Mouse (Mus musculus): ENCODE results near the gene Tmem97.
A peak's percentile ranks its signal among the peaks of the same experiment; 100 is the strongest.
"Not testable (repeated sequence)": the region's sequence is repeated elsewhere in the genome, so short reads cannot be mapped to it uniquely, and the experiment has no call there.

Tmem97 gene

GRCm38 (mm10) chr11:78549491-78549987 lies 1.0 kb downstream of the Tmem97 start:
- no peak for DNase-seq (ENCODE audit: low spot score)

GRCm38 (mm10) chr11:78547718-78548460 lies 2.7 kb downstream of the Tmem97 start:
- DNase-seq (ENCODE audit: low spot score), result no peak

GRCm38 (mm10) chr11:78545181-78545580 lies 5.4 kb downstream of the Tmem97 start:
- no peak for DNase-seq (ENCODE audit: low spot score)

- DNase-seq (ENCODE audit: low spot score), result no peak
These were observed 6.0 kb downstream of the Tmem97 start for GRCm38 (mm10) chr11:78544449-78545111.

GRCm38 (mm10) chr11:78540358-78540757 lies 10.2 kb downstream of the Tmem97 start:
- DNase-seq (ENCODE audit: low spot score), result no peak

- no peak for DNase-seq (ENCODE audit: low spot score)
These were observed 13.9 kb downstream of the Tmem97 start for GRCm38 (mm10) chr11:78536690-78537084.

DNA sequence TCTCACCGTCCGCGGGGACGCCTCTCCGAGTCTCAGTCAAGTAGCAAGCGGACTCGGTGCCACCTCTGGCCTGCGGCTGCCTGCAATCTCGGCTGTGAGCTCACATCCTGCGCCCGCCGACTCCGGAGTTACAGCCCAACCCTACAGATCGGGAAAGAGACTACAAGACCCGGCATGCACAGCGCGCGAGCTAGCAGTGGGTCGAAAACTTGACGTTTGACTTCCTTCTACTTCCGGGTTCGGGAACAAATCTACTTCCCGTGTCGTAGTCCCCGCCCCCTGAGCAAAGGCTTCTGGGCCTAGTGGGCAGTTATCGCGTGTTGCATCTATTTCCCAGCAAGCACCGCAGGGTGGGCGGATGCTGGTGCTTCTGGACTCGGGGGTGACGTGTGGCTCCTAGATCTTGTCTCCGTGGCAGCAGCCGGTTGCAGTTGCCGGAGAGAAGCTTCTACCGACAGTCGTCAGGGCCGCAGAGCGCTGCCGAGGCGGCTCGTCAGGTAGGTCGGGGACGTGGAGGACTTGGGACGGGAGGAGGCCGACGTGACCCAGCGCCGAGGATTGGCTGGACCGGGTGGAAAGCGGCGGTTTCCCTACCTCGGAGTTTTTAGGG lies 14.4 kb downstream of the Tmem97 start, which contains the start of the genes Tnfaip1 and Ift20:
Tnfaip1 (minus strand) TSS at position 253 of the 610 bp plus-strand sequence.
Ift20 (plus strand) TSS at position 282 of the 610 bp plus-strand sequence.
- DNase-seq (ENCODE audit: low spot score), result peak; percentile 97

DNA sequence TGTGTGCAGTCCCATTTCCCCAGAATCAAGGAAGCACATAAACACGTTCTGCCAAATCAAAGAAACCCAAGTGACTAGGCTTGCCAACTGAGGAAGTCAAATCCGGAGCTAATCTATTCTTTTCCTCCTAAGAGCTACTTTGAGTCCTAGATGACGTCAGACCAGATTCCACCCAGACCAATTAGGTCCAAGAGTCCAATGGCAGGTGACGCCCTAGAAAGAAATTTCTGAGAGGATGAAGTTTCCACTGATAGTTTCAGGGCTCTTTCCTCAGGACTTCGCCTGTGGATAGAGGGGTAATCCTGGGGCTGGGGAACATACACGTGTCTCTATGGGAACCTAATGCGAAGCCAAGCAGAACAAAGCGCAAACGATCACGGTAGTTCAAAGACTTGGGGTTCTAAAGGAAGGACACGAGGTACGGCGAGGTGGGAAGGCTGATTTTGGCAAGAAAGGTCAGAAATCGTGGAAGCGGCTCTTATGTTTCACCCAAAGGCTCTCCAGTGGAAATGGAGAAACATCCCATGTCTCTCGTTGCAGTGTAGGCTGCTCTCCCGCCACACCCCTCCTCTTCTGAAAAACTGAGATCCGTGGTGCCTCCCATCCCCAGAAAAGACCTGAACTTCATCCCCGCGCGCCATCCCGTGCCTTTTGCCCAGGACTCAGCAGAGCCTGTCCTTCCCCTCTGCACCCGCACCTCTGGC lies 15.0 kb downstream of the Tmem97 start:
- DNase-seq (ENCODE audit: low spot score), result no peak

- DNase-seq (ENCODE audit: low spot score), result no peak
These were observed 16.1 kb downstream of the Tmem97 start for GRCm38 (mm10) chr11:78534516-78534915.

DNA sequence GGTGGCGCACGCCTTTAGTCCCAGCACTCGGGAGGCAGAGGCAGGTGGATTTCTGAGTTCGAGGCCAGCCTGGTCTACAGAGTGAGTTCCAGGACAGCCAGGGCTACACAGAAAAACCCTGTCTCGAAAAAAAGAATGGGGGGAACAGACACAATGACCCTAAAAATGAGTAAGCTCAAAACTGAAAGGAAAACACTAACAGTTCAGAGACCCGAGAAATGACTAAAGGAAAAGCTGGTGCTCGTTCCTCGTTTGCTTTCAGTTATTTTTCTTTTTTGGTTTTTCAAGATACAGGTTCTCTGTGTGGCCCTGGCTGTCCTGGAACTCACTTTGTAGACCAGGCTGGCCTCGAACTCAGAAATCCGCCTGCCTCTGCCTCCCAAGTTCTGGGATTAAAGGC lies 19.1 kb downstream of the Tmem97 start:
- not testable (repeated sequence) for DNase-seq (ENCODE audit: low spot score)

DNA sequence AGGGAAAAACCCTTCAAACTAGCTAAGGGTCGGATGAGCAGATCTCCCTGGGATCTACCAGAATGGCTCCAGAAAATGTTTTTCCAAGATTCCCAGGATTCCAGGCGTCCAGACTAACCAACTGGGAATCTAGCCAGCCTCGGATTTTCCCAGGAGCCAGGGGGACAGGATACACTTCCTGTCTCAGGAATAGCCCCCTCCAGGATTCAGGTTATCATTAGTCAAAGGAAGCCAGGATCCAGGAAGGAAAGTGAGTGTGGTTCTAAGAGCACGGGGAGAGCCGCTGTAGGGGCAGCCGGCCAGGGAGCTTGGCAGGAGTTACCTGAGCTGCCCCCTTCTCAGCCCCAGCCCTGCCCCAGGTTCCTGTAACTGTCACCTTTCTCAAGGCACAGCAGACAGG lies 19.5 kb downstream of the Tmem97 start:
- DNase-seq (ENCODE audit: low spot score), result peak; percentile 39

- peak; percentile 40 for DNase-seq (ENCODE audit: low spot score)
These were observed 20.6 kb downstream of the Tmem97 start for GRCm38 (mm10) chr11:78530001-78530400.

- no peak for DNase-seq (ENCODE audit: low spot score)
These were observed 21.9 kb downstream of the Tmem97 start for GRCm38 (mm10) chr11:78528714-78529113.

DNA sequence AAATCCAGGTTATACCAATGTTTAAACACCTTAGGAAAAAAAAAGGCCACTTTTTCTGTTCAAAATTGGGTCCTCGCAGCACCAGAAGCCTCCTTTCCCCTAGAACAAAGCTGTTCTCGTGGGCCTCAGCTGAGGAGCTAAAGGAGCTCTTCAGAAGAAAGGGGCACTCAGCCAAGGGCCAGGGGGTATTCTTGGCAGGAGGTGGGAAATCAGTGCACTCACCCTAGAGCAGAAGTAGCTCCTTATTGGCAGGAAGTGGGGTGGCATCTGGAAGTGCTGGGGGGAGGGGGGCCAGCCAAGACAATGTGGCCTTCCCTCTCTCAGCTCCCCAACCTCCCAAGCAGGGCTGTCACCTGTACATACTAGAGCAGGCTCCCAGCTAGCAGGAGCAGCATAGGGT lies 25.7 kb downstream of the Tmem97 start:
- DNase-seq (ENCODE audit: low spot score), result no peak

GRCm38 (mm10) chr11:78523241-78523955 lies 27.2 kb downstream of the Tmem97 start:
- DNase-seq (ENCODE audit: low spot score), result no peak

GRCm38 (mm10) chr11:78522481-78522997 lies 28.0 kb downstream of the Tmem97 start:
- no peak for DNase-seq (ENCODE audit: low spot score)

DNA sequence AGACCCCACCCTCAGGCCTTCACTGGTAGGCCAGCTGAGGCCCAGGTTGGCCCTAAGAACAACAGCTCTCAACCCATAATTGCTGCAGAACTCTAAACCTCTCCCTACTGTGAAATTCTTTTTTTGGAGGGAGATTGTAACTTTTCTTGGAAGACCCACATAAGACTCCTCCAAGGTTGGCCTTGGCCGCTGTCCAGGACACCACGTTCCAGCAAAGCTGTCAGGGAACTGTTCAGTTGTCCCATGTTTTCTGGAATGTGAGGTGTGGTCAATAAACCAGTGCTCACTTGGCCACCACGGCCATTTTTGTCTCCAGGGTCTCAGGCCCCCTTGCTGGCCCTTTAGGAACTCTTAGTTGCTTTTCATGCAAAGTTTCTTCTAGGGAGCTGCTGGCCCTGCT lies 28.7 kb downstream of the Tmem97 start:
- DNase-seq (ENCODE audit: low spot score), result peak; percentile 81

GRCm38 (mm10) chr11:78518931-78519330 lies 31.6 kb downstream of the Tmem97 start:
- DNase-seq (ENCODE audit: low spot score), result peak; percentile 34

DNA sequence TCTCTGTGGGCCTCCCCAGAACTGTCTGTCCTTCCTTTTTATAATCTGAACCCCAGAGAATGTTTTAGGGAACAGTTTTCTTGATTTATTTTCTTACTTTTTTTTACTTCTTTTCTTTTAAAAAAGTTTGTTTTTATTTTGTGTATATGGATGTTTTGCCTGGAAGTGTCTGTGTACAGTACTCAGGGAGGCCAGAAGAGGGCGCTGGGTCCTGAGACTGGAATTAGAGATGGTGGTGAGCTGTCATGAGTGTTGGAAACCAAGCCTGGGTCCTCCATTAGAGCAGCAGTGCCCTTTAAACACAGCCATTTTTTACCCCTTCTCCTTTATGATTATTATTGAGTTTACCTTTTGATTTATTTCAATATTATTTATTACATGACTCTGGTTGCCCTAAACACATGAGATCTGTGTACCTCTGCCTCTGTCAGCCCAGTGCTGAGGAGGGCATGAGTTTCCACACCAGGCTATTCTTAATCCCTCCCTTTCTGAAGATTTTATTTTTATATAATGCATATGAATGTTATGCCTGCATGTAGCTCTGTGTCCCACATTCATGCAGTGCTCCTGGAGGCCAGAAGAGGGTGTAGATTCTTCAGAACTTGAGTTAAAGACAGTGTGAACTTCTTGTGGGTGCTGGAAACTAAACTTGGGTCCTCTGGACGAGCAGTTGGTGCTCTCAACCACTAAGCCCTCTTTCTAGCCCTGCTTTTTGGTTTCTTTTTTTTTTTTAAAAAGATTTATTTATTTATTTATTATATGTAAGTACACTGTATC lies 34.8 kb downstream of the Tmem97 start:
- no peak for DNase-seq (ENCODE audit: low spot score)

GRCm38 (mm10) chr11:78513106-78513790 lies 37.3 kb downstream of the Tmem97 start:
- DNase-seq (ENCODE audit: low spot score), result no peak

Measured in testis, postnatal 10 days (tissue).